Mouse (Mus musculus): ENCODE data around the gene Rpsa. TPM values are rescaled to one million over a fixed set of nuclear protein-coding genes. Genes with fewer than 3 reads are reported as not detected.
A peak's percentile ranks its signal among the peaks of the same experiment; 100 is the strongest.
"Not testable (repeated sequence)": the region's sequence is repeated elsewhere in the genome, so short reads cannot be mapped to it uniquely, and the experiment has no call there.

The Rpsa gene
- total RNA-seq (2014; fragmentation: Nextera tagmentation) (3,355 and 3,656 TPM in 2 replicates), total RNA-seq (2017) (5,426 and 6,681 TPM in 2 replicates)

DNA sequence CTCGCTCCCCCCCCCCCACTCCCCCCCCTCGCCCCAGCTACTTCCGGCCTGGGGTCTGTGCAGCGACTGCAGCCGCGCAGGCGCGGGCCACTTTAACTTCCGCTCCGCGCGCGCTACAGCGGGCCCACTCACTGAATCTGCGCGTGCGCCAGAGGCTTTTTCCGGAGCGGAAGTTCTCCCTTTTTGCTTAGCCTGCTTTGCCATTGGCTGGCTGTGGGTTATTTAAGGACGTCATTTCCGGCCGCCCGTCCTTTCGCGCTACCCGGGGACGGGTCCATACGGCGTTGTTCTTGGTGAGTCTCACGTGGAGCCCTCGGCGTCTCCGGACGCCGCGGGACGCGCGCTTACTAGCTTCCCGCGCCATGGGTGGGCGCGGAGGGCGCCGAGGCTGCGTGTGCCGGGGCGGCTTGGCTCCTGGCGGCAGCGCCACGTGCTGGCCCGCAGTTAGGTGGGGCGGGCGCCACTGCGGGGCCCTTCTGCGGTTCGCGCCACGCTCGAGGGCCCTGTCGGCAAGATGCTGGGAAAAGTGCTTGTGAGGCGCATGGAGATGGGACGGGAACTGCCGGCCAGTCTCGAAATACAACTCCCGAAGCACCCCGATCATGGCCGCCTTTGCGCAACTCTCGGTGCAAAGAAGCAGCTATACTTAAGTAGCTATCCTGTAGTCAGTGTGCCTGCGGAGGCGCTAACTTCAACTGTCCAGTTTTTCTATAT lies at the start of gene Rpsa:
Rpsa (plus strand) TSS at position 152 of the 714 bp plus-strand sequence.
- peak; percentile 89 for ATAC-seq (replicated peaks; ENCODE audit: low FRiP score, low TSS enrichment, poor library complexity, severe bottlenecking)

- no peak for ATAC-seq (replicated peaks; ENCODE audit: low FRiP score, low TSS enrichment, poor library complexity, severe bottlenecking)
Measured at GRCm38 (mm10) chr9:120078241-120078640, 49.2 kb upstream of the Rpsa start.

GRCm38 (mm10) chr9:120079901-120080300 lies 47.6 kb upstream of the Rpsa start:
- no peak for ATAC-seq (replicated peaks; ENCODE audit: low FRiP score, low TSS enrichment, poor library complexity, severe bottlenecking)

DNA sequence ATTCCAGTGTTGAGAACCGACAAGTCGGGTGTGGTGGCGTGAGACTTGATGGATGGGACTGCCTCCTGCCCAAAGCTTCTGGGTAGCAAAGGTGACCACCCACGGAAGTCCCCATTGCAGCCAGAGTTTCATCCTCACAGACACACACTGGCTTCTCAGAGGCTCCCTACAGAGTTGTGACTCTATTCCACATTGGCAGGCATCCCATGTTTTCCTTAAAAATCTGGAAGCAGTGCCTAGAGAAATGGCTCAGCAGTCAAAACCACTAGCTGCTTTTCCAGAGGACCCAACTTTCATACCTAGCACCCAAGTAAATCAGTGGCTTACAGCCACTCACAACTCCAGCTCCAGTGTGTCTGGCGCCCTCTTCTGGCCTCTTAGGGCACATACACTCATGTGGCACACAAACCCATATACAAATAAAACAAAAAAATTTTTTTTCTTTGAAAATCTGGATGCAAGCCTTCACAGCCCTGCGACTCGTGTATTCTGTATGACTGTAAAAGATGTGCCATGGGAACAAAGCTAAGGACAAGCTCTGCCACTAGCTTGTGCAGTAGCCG lies 46.9 kb upstream of the Rpsa start:
- ATAC-seq (replicated peaks; ENCODE audit: low FRiP score, low TSS enrichment, poor library complexity, severe bottlenecking) = no peak

GRCm38 (mm10) chr9:120081247-120081646 lies 46.2 kb upstream of the Rpsa start:
- peak; percentile 56; the same call in 1 of the 2 replicates for ATAC-seq (replicated peaks; ENCODE audit: low FRiP score, low TSS enrichment, poor library complexity, severe bottlenecking)

- no peak for ATAC-seq (replicated peaks; ENCODE audit: low FRiP score, low TSS enrichment, poor library complexity, severe bottlenecking)
Measured at GRCm38 (mm10) chr9:120081967-120082366, 45.5 kb upstream of the Rpsa start.

DNA sequence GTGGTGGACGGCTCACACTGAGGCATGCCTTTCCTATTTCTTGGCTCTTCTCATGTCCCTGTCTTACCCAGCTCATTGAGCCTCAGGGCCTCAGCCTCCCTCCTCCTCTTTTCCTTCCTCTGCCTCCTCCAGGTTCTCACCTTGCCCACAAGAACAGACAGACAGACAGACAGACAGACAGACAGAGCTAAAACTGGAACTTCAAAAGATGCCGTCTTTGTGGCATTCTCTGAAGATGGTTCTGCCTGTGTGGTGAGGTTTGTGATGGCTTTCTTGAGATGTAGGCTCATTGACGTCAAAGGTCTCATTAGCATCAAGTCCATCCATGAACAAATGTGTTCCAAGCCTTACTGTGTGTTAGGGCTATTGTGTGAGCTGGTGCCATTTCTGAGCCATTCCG lies 44.8 kb upstream of the Rpsa start:
- ATAC-seq (replicated peaks; ENCODE audit: low FRiP score, low TSS enrichment, poor library complexity, severe bottlenecking) = no peak

DNA sequence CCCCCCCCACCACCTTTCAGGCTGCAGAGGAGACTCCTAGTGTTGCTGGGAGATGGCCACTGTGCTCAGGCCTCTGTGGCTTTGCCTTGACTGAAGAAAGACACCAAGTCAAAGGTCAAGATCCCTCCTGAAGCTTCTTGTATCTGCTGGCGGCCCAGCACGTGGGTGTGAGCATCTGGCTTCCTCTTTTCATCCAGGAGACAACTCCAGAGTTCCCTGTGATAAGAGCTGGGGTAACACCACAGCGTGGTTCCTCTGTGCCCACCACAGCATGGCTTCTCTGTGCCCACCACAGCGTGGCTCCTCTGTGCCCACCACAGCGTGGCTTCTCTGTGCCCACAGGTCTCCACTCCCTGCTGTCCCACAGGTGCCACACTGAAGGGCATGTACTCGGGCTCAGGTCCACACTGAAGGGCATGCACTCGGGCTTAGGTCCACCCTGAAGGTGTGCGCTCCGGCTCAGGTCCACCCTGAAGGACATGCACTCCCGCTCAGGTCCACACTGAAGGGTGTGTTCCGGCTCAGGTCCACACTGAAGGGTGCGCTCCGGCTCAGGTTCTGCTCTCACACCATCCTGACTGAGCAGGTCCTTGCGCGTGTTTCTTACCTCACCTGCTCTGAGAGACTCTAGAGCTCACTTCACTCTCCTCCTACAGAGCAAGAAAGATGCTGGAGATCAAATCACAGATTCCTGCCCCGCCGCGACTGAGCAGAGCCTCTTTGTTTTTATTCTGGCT lies 44.2 kb upstream of the Rpsa start:
- 0 out of 2 replicates have a peak, but pooled peaks have one; percentile 30 for ATAC-seq (replicated peaks; ENCODE audit: low FRiP score, low TSS enrichment, poor library complexity, severe bottlenecking)

DNA sequence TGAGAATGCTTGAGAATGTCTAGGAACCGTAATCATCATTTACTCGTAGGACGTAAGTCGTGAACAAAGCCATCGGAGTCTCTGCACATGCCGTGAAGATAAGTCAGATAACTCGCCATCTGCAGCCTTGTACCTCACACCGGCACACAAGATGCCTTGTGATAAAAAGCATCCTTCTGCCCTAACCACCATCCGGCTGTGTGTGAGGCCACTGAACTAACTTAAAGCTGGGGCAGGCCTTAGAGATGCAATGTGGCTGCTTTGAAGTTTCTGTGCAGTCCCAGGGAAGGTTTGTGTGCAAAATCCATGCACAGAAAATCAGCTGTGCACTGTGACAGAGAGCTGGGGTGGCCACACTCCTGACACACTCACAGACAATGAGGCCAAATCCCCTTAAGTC lies 43.1 kb upstream of the Rpsa start:
- ATAC-seq (replicated peaks; ENCODE audit: low FRiP score, low TSS enrichment, poor library complexity, severe bottlenecking) = no peak

GRCm38 (mm10) chr9:120089125-120089524 lies 38.4 kb upstream of the Rpsa start:
- no peak for ATAC-seq (replicated peaks; ENCODE audit: low FRiP score, low TSS enrichment, poor library complexity, severe bottlenecking)

DNA sequence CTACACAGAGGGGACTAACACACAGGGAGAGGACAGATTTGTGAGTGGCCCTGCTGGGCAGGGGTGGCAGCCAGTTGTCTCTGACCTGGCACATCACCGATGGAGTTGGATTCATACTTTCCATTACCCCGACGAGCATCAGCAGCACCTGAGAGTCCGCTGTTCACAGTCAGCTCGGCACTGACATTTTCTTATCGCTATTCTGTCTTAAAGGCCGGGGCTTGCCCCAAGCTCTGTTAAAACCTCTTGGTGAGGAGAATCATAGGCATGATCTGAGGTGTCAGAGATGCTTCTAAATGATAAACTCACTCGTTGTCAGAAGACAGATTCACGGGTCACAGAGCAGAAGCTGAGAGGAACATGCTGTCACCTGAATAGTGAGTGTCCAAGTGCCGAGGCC lies 36.4 kb upstream of the Rpsa start:
- ATAC-seq (replicated peaks; ENCODE audit: low FRiP score, low TSS enrichment, poor library complexity, severe bottlenecking) = no peak

GRCm38 (mm10) chr9:120091696-120092238 lies 35.7 kb upstream of the Rpsa start, which contains the start of gene Ccr8:
TSS of gene Ccr8 (plus strand) at chr9:120092114.
- no peak for ATAC-seq (replicated peaks; ENCODE audit: low FRiP score, low TSS enrichment, poor library complexity, severe bottlenecking)

- no peak for ATAC-seq (replicated peaks; ENCODE audit: low FRiP score, low TSS enrichment, poor library complexity, severe bottlenecking)
Measured at GRCm38 (mm10) chr9:120093701-120094100, 33.8 kb upstream of the Rpsa start.

DNA sequence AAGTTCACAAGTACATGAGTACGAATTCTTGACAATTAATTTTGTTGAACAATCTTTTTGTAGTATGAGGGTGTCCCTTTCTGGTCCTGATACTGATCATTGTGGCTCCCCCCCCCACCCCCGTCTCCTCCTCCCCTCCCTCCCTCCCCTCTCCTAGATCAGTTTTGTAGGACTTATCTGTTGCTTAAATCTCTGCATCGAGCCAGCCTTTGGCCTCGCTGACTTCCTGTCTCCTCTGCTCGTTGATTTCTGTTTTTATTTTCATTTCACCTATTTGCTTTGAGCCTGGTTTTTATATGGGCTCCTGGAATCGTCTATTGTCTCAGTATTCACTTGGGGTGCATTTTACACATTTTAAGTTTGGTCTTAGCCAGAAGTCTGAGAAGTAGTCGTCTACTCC lies 31.6 kb upstream of the Rpsa start:
- no peak for ATAC-seq (replicated peaks; ENCODE audit: low FRiP score, low TSS enrichment, poor library complexity, severe bottlenecking)

DNA sequence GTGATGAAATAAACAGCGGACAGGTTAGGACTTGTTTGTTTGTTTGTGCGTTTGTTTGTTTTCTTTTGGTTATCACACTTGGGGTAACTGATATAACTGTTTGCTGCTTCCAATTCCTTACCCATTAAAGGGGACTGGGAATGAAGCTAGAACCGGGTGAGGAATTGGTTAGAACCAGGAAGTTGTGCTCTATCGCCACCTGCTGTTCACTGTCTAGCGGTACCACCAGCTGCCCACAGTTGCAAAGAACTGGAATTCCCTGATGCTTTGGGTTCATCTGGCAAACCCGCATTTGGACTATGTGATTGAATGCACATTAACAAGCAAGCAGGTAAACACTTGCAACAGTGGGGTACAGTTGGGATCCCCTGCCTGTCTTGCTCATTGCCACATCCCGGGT lies 28.8 kb upstream of the Rpsa start:
- peak; percentile 77 for ATAC-seq (replicated peaks; ENCODE audit: low FRiP score, low TSS enrichment, poor library complexity, severe bottlenecking)

- ATAC-seq (replicated peaks; ENCODE audit: low FRiP score, low TSS enrichment, poor library complexity, severe bottlenecking) = no peak
Measured at GRCm38 (mm10) chr9:120099304-120099703, 28.2 kb upstream of the Rpsa start.

- ATAC-seq (replicated peaks; ENCODE audit: low FRiP score, low TSS enrichment, poor library complexity, severe bottlenecking) = no peak
Measured at GRCm38 (mm10) chr9:120101165-120101564, 26.3 kb upstream of the Rpsa start.

GRCm38 (mm10) chr9:120108953-120109352 lies 18.5 kb upstream of the Rpsa start:
- ATAC-seq (replicated peaks; ENCODE audit: low FRiP score, low TSS enrichment, poor library complexity, severe bottlenecking) = not testable (repeated sequence)

GRCm38 (mm10) chr9:120110211-120111018 lies 17.1 kb upstream of the Rpsa start, which contains the start of gene Slc25a38:
TSS of gene Slc25a38 (plus strand) at chr9:120110374.
- peak; percentile 79 for ATAC-seq (replicated peaks; ENCODE audit: low FRiP score, low TSS enrichment, poor library complexity, severe bottlenecking)

Data from megakaryocyte-erythroid progenitor cell, adult 5-6 weeks (primary cell).